Mouse (Mus musculus): ENCODE results near the gene Creb3. TPM values are rescaled to one million over a fixed set of nuclear protein-coding genes. Genes with fewer than 3 reads are reported as not detected.
"Not testable (repeated sequence)": the region's sequence is repeated elsewhere in the genome, so short reads cannot be mapped to it uniquely, and the experiment has no call there.

Gene Creb3
- polyA plus RNA-seq, 1 experiment from 2014 or later, result 68.0 TPM

- Histone ChIP-seq H3K27ac (no peak overlapping the region), H3K9me3 (no peaks in the 10 kb centered on the region), H3K4me2 (replicated peaks) (no peak overlapping the region), H3K27me3 (replicated peaks) (no peaks in the 10 kb centered on the region), H3K4me1 (no peaks in the 10 kb centered on the region), H3K9ac (no peak overlapping the region), H3K36me3 (no peaks in the 10 kb centered on the region), H3K4me3 (no peak overlapping the region)
- no peak for ATAC-seq (ENCODE audit: low FRiP score, low read depth)
- WGBS, result 76% methylated on average over 3 of the region's 3 CpGs
Measured at GRCm38 (mm10) chr4:43591961-43592360, 29.8 kb downstream of the Creb3 start.

GRCm38 (mm10) chr4:43593453-43593852, 31.3 kb downstream of the Creb3 start:
- ATAC-seq (ENCODE audit: low FRiP score, low read depth), result no peak
- no peaks in the 10 kb centered on the region for H3K36me3 ChIP-seq
- H3K9ac ChIP-seq, result no peak overlapping the region
- H3K9me3 ChIP-seq, result no peaks in the 10 kb centered on the region
- no peak overlapping the region for H3K4me3 ChIP-seq
- no peaks in the 10 kb centered on the region for H3K27me3 ChIP-seq (replicated peaks)
- H3K27ac ChIP-seq, result no peak overlapping the region
- no peaks in the 10 kb centered on the region for H3K4me1 ChIP-seq
- H3K4me2 ChIP-seq (replicated peaks), result no peak overlapping the region
- 50% methylated on average over 3 of the region's 3 CpGs for WGBS

GRCm38 (mm10) chr4:43596597-43596996, 34.5 kb downstream of the Creb3 start:
- H3K4me3 ChIP-seq; H3K27ac ChIP-seq; ATAC-seq (ENCODE audit: low FRiP score, low read depth); H3K36me3 ChIP-seq; H3K4me2 ChIP-seq (replicated peaks); H3K4me1 ChIP-seq; H3K27me3 ChIP-seq (replicated peaks); H3K9ac ChIP-seq; H3K9me3 ChIP-seq: not testable (repeated sequence)
- 90% methylated on average over 2 of the region's 2 CpGs for WGBS

DNA sequence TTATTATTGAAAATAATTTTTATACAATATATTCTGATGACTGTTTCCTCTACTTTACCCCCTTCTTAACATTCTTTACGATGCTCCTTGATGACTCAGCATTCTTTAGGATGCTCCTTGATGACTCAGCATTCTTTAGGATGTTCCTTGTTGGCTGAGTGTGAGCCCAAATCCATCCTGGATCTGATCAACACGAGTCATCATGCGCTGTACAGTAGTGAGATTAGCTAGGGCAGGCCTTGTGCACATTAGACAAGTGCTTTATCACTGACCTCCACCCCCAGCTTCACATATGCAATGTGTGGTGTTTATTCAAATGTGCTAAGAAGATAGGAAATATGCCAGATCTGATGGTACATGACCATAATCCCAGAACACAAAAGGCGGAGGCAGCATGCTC, 36.1 kb downstream of the Creb3 start:
- WGBS, result 89% methylated on average over 4 of the region's 4 CpGs
- Histone ChIP-seq H3K9me3 (no peaks in the 10 kb centered on the region), H3K36me3 (no peaks in the 10 kb centered on the region), H3K4me2 (replicated peaks) (no peak overlapping the region), H3K9ac (no peak overlapping the region), H3K4me1 (no peaks in the 10 kb centered on the region), H3K27ac (no peak overlapping the region), H3K4me3 (no peak overlapping the region), H3K27me3 (replicated peaks) (no peaks in the 10 kb centered on the region)
- ATAC-seq (ENCODE audit: low FRiP score, low read depth), result no peak

DNA sequence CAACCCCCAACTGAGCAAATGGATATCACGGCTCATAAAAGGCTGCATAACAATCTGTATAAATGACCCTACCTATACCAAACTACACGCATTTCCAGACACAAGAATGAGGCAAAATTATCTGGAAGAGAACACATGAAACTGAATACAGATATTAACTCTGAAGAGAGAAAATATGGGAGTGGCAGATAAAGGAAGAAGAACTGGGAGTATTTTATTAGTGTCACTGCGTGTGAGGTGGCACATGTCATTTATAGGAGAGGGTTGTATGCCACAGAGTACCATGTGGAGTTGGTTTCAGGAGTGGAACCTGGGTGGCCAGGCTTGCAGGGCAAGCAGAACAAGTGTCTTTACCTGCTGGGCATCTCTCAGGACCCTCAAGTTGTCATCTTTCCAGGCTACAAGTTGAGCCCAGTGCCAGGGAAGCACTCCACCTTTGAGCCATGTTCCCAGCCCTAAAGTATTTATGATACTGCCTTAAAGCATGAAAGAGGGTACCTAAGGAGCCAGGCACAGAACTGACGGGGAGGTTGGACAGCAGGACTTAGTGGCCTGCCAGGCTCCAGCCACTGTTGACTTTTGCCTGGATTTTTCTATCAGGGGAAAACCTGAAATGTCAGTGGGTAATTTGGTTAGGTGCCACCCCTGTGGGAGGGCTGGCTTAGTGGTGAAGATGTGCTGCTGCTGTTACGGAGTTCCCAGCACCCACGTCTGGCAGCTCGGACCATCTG, 36.7 kb downstream of the Creb3 start:
- 87% methylated on average over 7 of the region's 7 CpGs for WGBS
- H3K9ac ChIP-seq, result no peak overlapping the region
- H3K27me3 ChIP-seq (replicated peaks), result no peaks in the 10 kb centered on the region
- no peak overlapping the region for H3K27ac ChIP-seq
- no peak for ATAC-seq (ENCODE audit: low FRiP score, low read depth)
- no peak overlapping the region for H3K4me2 ChIP-seq (replicated peaks)
- H3K4me3 ChIP-seq, result no peak overlapping the region
- no peaks in the 10 kb centered on the region for H3K4me1 ChIP-seq
- H3K9me3 ChIP-seq, result no peaks in the 10 kb centered on the region
- H3K36me3 ChIP-seq, result no peaks in the 10 kb centered on the region

GRCm38 (mm10) chr4:43600195-43600934, 38.2 kb downstream of the Creb3 start:
- WGBS, result 84% methylated on average over 9 of the region's 9 CpGs
- H3K9me3 ChIP-seq, result no peaks in the 10 kb centered on the region
- no peak overlapping the region for H3K4me3 ChIP-seq
- no peaks in the 10 kb centered on the region for H3K27me3 ChIP-seq (replicated peaks)
- ATAC-seq (ENCODE audit: low FRiP score, low read depth), result no peak
- H3K36me3 ChIP-seq, result no peaks in the 10 kb centered on the region
- H3K27ac ChIP-seq, result no peak overlapping the region
- H3K4me2 ChIP-seq (replicated peaks), result no peak overlapping the region
- H3K9ac ChIP-seq, result no peak overlapping the region
- H3K4me1 ChIP-seq, result no peaks in the 10 kb centered on the region

GRCm38 (mm10) chr4:43604099-43604498, 42.0 kb downstream of the Creb3 start:
- Histone ChIP-seq H3K27ac (no peak overlapping the region), H3K4me2 (replicated peaks) (no peak overlapping the region), H3K9me3 (no peaks in the 10 kb centered on the region), H3K4me3 (no peak overlapping the region), H3K36me3 (no peaks in the 10 kb centered on the region), H3K27me3 (replicated peaks) (no peaks in the 10 kb centered on the region), H3K4me1 (no peaks in the 10 kb centered on the region), H3K9ac (no peak overlapping the region)
- WGBS, result 81% methylated on average over 3 of the region's 3 CpGs
- no peak for ATAC-seq (ENCODE audit: low FRiP score, low read depth)

DNA sequence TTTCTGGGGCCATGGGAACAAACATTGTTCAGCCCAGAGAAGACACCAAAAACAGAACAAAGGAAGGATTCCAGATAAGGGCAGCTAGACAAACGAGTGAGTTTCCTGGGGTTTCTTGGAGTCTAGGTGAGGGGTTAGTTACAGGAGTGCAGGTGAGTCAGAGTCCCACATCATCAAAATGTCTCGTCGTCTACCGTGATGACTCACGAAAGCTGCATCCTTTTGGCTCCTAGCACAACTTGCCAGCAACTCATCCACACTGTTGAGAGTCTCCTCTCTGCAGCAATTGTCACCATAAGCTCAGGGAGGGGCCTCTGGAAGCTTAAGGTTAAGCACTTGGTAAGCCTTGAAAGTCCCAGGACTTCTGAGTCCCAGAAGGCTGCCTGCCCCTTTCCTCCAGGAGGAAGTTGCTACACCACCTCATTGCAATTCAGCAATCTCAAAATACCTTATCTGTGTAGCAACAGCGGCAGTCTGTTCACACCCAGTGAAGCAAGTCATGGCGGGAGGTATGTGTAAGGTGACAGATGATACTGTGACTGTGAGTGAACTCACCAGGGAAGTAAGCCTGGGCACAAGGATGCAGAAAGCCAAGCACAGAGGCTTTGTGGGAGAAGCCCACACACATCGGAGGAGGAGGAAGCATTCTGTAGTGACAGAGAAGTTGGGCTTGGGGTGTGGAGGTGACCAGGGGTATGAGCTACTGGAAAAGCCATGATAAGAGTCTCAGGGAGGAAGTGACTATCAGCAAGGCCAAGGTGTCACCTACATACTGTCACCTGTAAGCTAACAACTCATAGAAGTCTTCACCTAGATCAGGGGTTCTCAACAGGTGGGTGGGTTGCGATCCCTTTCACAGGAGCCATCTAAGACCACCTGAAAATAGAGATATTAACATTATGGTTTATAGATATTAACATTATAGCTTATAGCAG, 42.9 kb downstream of the Creb3 start:
- ATAC-seq (ENCODE audit: low FRiP score, low read depth), result no peak
- 85% methylated on average over 9 of the region's 9 CpGs for WGBS
- Histone ChIP-seq H3K27me3 (replicated peaks) (no peaks in the 10 kb centered on the region), H3K4me2 (replicated peaks) (no peak overlapping the region), H3K4me1 (no peaks in the 10 kb centered on the region), H3K36me3 (no peaks in the 10 kb centered on the region), H3K9ac (no peak overlapping the region), H3K4me3 (no peak overlapping the region), H3K27ac (no peak overlapping the region), H3K9me3 (no peaks in the 10 kb centered on the region)

- Histone ChIP-seq H3K27me3 (replicated peaks) (no peaks in the 10 kb centered on the region), H3K9me3 (no peaks in the 10 kb centered on the region), H3K4me1 (no peaks in the 10 kb centered on the region), H3K36me3 (no peaks in the 10 kb centered on the region), H3K9ac (no peak overlapping the region), H3K4me2 (replicated peaks) (no peak overlapping the region), H3K4me3 (no peak overlapping the region), H3K27ac (no peak overlapping the region)
- 79% methylated on average over 10 of the region's 10 CpGs for WGBS
- ATAC-seq (ENCODE audit: low FRiP score, low read depth), result no peak
Measured at GRCm38 (mm10) chr4:43612534-43612933, 50.4 kb downstream of the Creb3 start.

- H3K4me3 ChIP-seq, result no peak overlapping the region
- H3K36me3 ChIP-seq, result no peaks in the 10 kb centered on the region
- no peak overlapping the region for H3K9ac ChIP-seq
- H3K9me3 ChIP-seq, result no peaks in the 10 kb centered on the region
- H3K27me3 ChIP-seq (replicated peaks), result no peaks in the 10 kb centered on the region
- H3K4me1 ChIP-seq, result no peaks in the 10 kb centered on the region
- H3K4me2 ChIP-seq (replicated peaks), result no peak overlapping the region
- no peak for ATAC-seq (ENCODE audit: low FRiP score, low read depth)
- no peak overlapping the region for H3K27ac ChIP-seq
- WGBS, result 76% methylated on average over 3 of the region's 3 CpGs
Measured at GRCm38 (mm10) chr4:43613060-43613730, 51.1 kb downstream of the Creb3 start.
